Mouse (Mus musculus) MEL (cell line): ENCODE data around the gene Tcte2. TPM values are rescaled to one million over a fixed set of nuclear protein-coding genes. Genes with fewer than 3 reads are reported as not detected.

Experiments used
- DNase-seq: peaks from one replicate; pipeline ENCODE4 v3.0.0; 2011; ENCODE audit warnings: low read depth, low spot score
- H3K27ac ChIP-seq: 2 replicates; pipeline ENCODE4 v1.5.1; 2012; ENCODE audit warnings: low read depth, mild to moderate bottlenecking, control low read depth, low read length, moderate library complexity; ENCODE audit not compliant: control insufficient read depth
- H3K27me3 ChIP-seq, 2 experiments: fragments of 150-350 bp in 1 of 2; sonication (generic) in 1 of 2; 2 replicates each; pipeline ENCODE4 v1.6.1; 2012; ENCODE audit warnings: low read length in 2 of 2, mild to moderate bottlenecking in 2 of 2, improper control_type of control experiment in 1 of 2, moderate library complexity in 1 of 2; ENCODE audit not compliant: insufficient read depth in 2 of 2, control insufficient read depth in 1 of 2
- H3K36me3 ChIP-seq, 2 experiments: 2 replicates each; pipeline ENCODE4 v1.6.1; 2012 to 2014; ENCODE audit warnings: low read length in 2 of 2, improper control_type of control experiment in 1 of 2, inconsistent platforms in 1 of 2, mild to moderate bottlenecking in 1 of 2; ENCODE audit not compliant: insufficient read depth in 2 of 2, control insufficient read depth in 1 of 2
- H3K4me1 ChIP-seq, 2 experiments: fragments of 150-350 bp in 1 of 2; sonication (generic) in 1 of 2; 2 replicates each; pipeline ENCODE4 v1.6.1; 2012; ENCODE audit warnings: low read length in 2 of 2, improper control_type of control experiment in 1 of 2, mild to moderate bottlenecking in 1 of 2; ENCODE audit not compliant: insufficient read depth in 2 of 2, control insufficient read depth in 1 of 2
- H3K4me3 ChIP-seq, 2 experiments: fragments of 150-350 bp in 1 of 2; sonication (generic) in 1 of 2; 2 replicates each; pipeline ENCODE4 v1.5.1; 2012; ENCODE audit warnings: low read depth in 2 of 2, low read length in 2 of 2, mild to moderate bottlenecking in 2 of 2, moderate library complexity in 2 of 2, control low read depth in 1 of 2, improper control_type of control experiment in 1 of 2; ENCODE audit not compliant: control insufficient read depth in 1 of 2, insufficient read depth in 1 of 2
- H3K79me2 ChIP-seq: 2 replicates; pipeline ENCODE4 v1.6.1; 2012; ENCODE audit warnings: mild to moderate bottlenecking, low read length, moderate library complexity; ENCODE audit not compliant: control insufficient read depth, poor library complexity, insufficient read depth
- H3K9ac ChIP-seq: 2 replicates; pipeline ENCODE4 v1.6.1; 2012; ENCODE audit warnings: low read depth, mild to moderate bottlenecking, control low read depth, low read length, moderate library complexity; ENCODE audit not compliant: control insufficient read depth, poor library complexity, severe bottlenecking
- H3K9me3 ChIP-seq: fragments of 150-350 bp; sonication (generic); replicated peaks from 2 replicates; pipeline ENCODE4 v1.6.1; 2012; ENCODE audit warnings: mild to moderate bottlenecking, low read length, improper control_type of control experiment, moderate library complexity; ENCODE audit not compliant: insufficient read depth
- BHLHE40 ChIP-seq: IDR thresholded peaks from 2 replicates; pipeline ENCODE4 v1.6.1; 2012; ENCODE audit warnings: low read depth, mild to moderate bottlenecking, inconsistent platforms, low read length, improper control_type of control experiment, borderline replicate concordance
- CHD2 ChIP-seq: IDR thresholded peaks from 2 replicates; pipeline ENCODE4 v1.6.1; 2011; ENCODE audit warnings: low read length, improper control_type of control experiment
- CTCF ChIP-seq, 3 experiments: IDR thresholded peaks in 2 of 3; conservative IDR thresholded peaks in 1 of 3; 2 replicates each; pipeline ENCODE4 v1.5.1; 2011 to 2012; ENCODE audit warnings: low read length in 3 of 3, low read depth in 2 of 3, mild to moderate bottlenecking in 2 of 3, improper control_type of control experiment in 1 of 3, inconsistent platforms in 1 of 3, mixed read lengths in 1 of 3, moderate library complexity in 1 of 3; ENCODE audit not compliant: control insufficient read depth in 1 of 3, insufficient read depth in 1 of 3, poor library complexity in 1 of 3, severe bottlenecking in 1 of 3
- ELF1 ChIP-seq: IDR thresholded peaks from 2 replicates; pipeline ENCODE4 v1.6.1; 2014; ENCODE audit warnings: low read depth, mild to moderate bottlenecking, inconsistent platforms, low read length, improper control_type of control experiment, moderate library complexity
- ETS1 ChIP-seq: IDR thresholded peaks from 2 replicates; pipeline ENCODE4 v1.6.1; 2012; ENCODE audit warnings: low read depth, mild to moderate bottlenecking, inconsistent platforms, low read length, improper control_type of control experiment, moderate library complexity
- GATA1 ChIP-seq: IDR thresholded peaks from 2 replicates; pipeline ENCODE4 v1.6.1; 2011; ENCODE audit warnings: low read depth, low read length, improper control_type of control experiment
- HCFC1 ChIP-seq: IDR thresholded peaks from 2 replicates; pipeline ENCODE4 v1.6.1; 2012; ENCODE audit warnings: low read depth, mild to moderate bottlenecking, inconsistent platforms, low read length, improper control_type of control experiment, moderate library complexity
- JUND ChIP-seq: IDR thresholded peaks from 2 replicates; pipeline ENCODE4 v1.6.1; 2011; ENCODE audit warnings: low read depth, mild to moderate bottlenecking, improper control_type of control experiment, low read length
- MAFK ChIP-seq: IDR thresholded peaks from 2 replicates; pipeline ENCODE4 v1.6.1; 2011; ENCODE audit warnings: low read depth, mild to moderate bottlenecking, low read length, improper control_type of control experiment, borderline replicate concordance
- MAZ ChIP-seq: IDR thresholded peaks from 2 replicates; pipeline ENCODE4 v1.6.1; 2012; ENCODE audit warnings: low read depth, mild to moderate bottlenecking, inconsistent platforms, low read length, improper control_type of control experiment
- MXI1 ChIP-seq: IDR thresholded peaks from 2 replicates; pipeline ENCODE4 v1.6.1; 2011; ENCODE audit warnings: mild to moderate bottlenecking, low read depth, low read length, improper control_type of control experiment
- MYB ChIP-seq: IDR thresholded peaks from 2 replicates; pipeline ENCODE4 v1.6.1; 2011; ENCODE audit warnings: mild to moderate bottlenecking, low read depth, low read length, improper control_type of control experiment
- NELFE ChIP-seq: IDR thresholded peaks from 2 replicates; pipeline ENCODE4 v1.6.1; 2011; ENCODE audit warnings: low read depth, low read length, improper control_type of control experiment
- NRF1 ChIP-seq: IDR thresholded peaks from 2 replicates; pipeline ENCODE4 v1.6.1; 2014; ENCODE audit warnings: low read depth, mild to moderate bottlenecking, inconsistent platforms, low read length, improper control_type of control experiment, moderate library complexity; ENCODE audit not compliant: poor library complexity, insufficient read depth, severe bottlenecking
- POLR2AphosphoS2 ChIP-seq: IDR thresholded peaks from 2 replicates; pipeline ENCODE4 v1.6.1; 2011; ENCODE audit warnings: low read length, improper control_type of control experiment
- RAD21 ChIP-seq: IDR thresholded peaks from 2 replicates; pipeline ENCODE4 v1.6.1; 2011; ENCODE audit warnings: mild to moderate bottlenecking, low read depth, low read length, improper control_type of control experiment
- SIN3A ChIP-seq: IDR thresholded peaks from 2 replicates; pipeline ENCODE4 v1.6.1; 2012; ENCODE audit warnings: low read length, improper control_type of control experiment, inconsistent platforms
- TCF12 ChIP-seq: IDR thresholded peaks from 2 replicates; pipeline ENCODE4 v1.6.1; 2014; ENCODE audit warnings: low read depth, mild to moderate bottlenecking, inconsistent platforms, low read length, improper control_type of control experiment, moderate library complexity
- ZKSCAN1 ChIP-seq: IDR thresholded peaks from 2 replicates; pipeline ENCODE4 v1.6.1; 2012; ENCODE audit warnings: low read depth, mild to moderate bottlenecking, inconsistent platforms, low read length, improper control_type of control experiment, moderate library complexity
- ZNF384 ChIP-seq: IDR thresholded peaks from 2 replicates; pipeline ENCODE4 v1.6.1; 2012; ENCODE audit warnings: low read depth, mild to moderate bottlenecking, inconsistent platforms, low read length, improper control_type of control experiment
- polyA plus RNA-seq, 2 experiments: library from polyadenylated mRNA; stranded (reverse) in 1 of 2; unstranded in 1 of 2; fragments of >175 nt in 1 of 2; fragments of >200 nt in 1 of 2; gene quantifications; 2 replicates each; pipeline versions ENCODE4 v1.2.1 to v1.2.4; 2012; ENCODE audit warnings: low replicate concordance in 2 of 2, low read depth in 1 of 2; ENCODE audit not compliant: insufficient read length in 2 of 2, insufficient read depth in 1 of 2, missing spikeins in 1 of 2
- total RNA-seq: library from RNA; depleted of rRNA; stranded (reverse); fragments of 300-350 nt; gene quantifications from 2 replicates; pipeline ENCODE4 v1.2.3, GENCODE M21; 2012

Gene Tcte2
- total and polyA plus RNA-seq, 3 experiments = not detected

DNA sequence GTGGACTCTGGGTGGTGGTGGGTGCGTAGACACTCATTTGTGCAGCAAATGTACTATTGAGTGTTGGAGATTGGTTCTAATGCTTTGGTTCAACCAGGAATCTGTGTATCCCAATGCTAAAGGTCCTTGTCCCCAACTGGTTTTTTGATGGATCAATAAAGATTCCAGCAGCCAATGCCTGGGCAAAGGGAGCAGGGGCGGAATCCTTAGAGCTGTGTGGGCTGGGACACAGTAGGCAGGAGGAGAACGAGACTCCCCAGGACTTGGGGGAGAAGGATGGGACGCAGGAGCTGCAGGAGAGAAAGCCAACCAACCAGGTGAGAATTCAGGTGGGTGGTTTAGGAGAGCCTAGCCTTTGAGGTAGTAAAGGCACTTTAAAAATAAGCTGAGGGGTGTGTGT lies 63.4 kb downstream of the Tcte2 start:
- Histone ChIP-seq H3K27ac (no peak overlapping the region), H3K9ac (no peak overlapping the region), H3K79me2 (no peaks in the 10 kb centered on the region), H3K4me3 (no peak overlapping the region), H3K27me3 (no peaks in the 10 kb centered on the region), H3K36me3 (no peaks in the 10 kb centered on the region), H3K4me1 (no peaks in the 10 kb centered on the region), H3K9me3 (no peaks in the 10 kb centered on the region)
- TF ChIP-seq TCF12 (no peak), NELFE (no peak), NRF1 (no peak), MXI1 (no peak), RAD21 (no peak), JUND (no peak), MYB (no peak), POLR2AphosphoS2 (no peak), BHLHE40 (no peak), GATA1 (no peak), ZNF384 (no peak), ETS1 (no peak), ELF1 (no peak), MAFK (no peak)
- DNase-seq = no peak

DNA sequence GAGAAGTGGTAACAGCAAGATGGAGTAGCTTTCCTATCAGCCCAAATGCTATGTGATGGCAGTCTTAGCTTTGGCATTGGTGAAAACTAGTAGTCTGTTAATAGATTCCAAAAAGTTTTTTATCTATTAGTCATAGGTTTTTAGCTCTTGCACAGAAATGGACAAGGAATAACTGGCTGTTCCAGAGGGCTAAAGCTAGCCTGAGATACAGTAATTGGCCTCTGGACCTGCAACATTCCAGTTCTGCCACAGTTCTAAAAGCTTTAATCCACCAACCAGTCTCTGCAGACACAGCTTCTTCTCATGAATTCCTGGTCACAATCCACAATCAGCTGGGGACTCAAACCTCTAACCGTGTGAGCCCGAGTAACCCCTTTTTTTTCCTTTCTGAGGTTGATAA lies 64.0 kb downstream of the Tcte2 start:
- no peak for TF ChIP-seq SIN3A
- no peak for TF ChIP-seq MXI1
- TF ChIP-seq HCFC1 = no peak
- TF ChIP-seq CTCF (IDR thresholded peaks at IDR 0.05 in 2 of 3, conservative IDR thresholded peaks at IDR 0.05 in 1 of 3; ENCODE audit: control insufficient read depth in 1 of 3, insufficient read depth in 1 of 3, low read depth in 2 of 3, low read length in 3 of 3, poor library complexity in 1 of 3, severe bottlenecking in 1 of 3) = no peak
- no peak for TF ChIP-seq MAZ
- no peak for TF ChIP-seq CHD2
- no peak for TF ChIP-seq ZKSCAN1
- H3K4me3 ChIP-seq = no peak overlapping the region
- no peaks in the 10 kb centered on the region for H3K9me3 ChIP-seq
- H3K9ac ChIP-seq = no peak overlapping the region
- H3K27ac ChIP-seq = no peak overlapping the region
- H3K4me1 ChIP-seq = no peaks in the 10 kb centered on the region
- H3K36me3 ChIP-seq = no peaks in the 10 kb centered on the region
- DNase-seq = no peak
- no peaks in the 10 kb centered on the region for H3K79me2 ChIP-seq
- H3K27me3 ChIP-seq = no peaks in the 10 kb centered on the region
